Mouse (Mus musculus) MEL (cell line): ENCODE results near the gene Thnsl1. TPM values are rescaled to one million over a fixed set of nuclear protein-coding genes. Genes with fewer than 3 reads are reported as not detected.
A peak's percentile ranks its signal among the peaks of the same experiment; 100 is the strongest.

Experiments
- DNase-seq: peaks from one replicate; pipeline ENCODE4 v3.0.0; 2011; ENCODE audit warnings: low read depth, low spot score
- H3K27ac ChIP-seq: 2 replicates; pipeline ENCODE4 v1.5.1; 2012; ENCODE audit warnings: low read depth, mild to moderate bottlenecking, control low read depth, low read length, moderate library complexity; ENCODE audit not compliant: control insufficient read depth
- H3K27me3 ChIP-seq, 2 experiments: fragments of 150-350 bp in 1 of 2; sonication (generic) in 1 of 2; 2 replicates each; pipeline ENCODE4 v1.6.1; 2012; ENCODE audit warnings: low read length in 2 of 2, mild to moderate bottlenecking in 2 of 2, improper control_type of control experiment in 1 of 2, moderate library complexity in 1 of 2; ENCODE audit not compliant: insufficient read depth in 2 of 2, control insufficient read depth in 1 of 2
- H3K36me3 ChIP-seq, 2 experiments: 2 replicates each; pipeline ENCODE4 v1.6.1; 2012 to 2014; ENCODE audit warnings: low read length in 2 of 2, improper control_type of control experiment in 1 of 2, inconsistent platforms in 1 of 2, mild to moderate bottlenecking in 1 of 2; ENCODE audit not compliant: insufficient read depth in 2 of 2, control insufficient read depth in 1 of 2
- H3K4me1 ChIP-seq, 2 experiments: fragments of 150-350 bp in 1 of 2; sonication (generic) in 1 of 2; 2 replicates each; pipeline ENCODE4 v1.6.1; 2012; ENCODE audit warnings: low read length in 2 of 2, improper control_type of control experiment in 1 of 2, mild to moderate bottlenecking in 1 of 2; ENCODE audit not compliant: insufficient read depth in 2 of 2, control insufficient read depth in 1 of 2
- H3K4me3 ChIP-seq, 2 experiments: fragments of 150-350 bp in 1 of 2; sonication (generic) in 1 of 2; 2 replicates each; pipeline ENCODE4 v1.5.1; 2012; ENCODE audit warnings: low read depth in 2 of 2, low read length in 2 of 2, mild to moderate bottlenecking in 2 of 2, moderate library complexity in 2 of 2, control low read depth in 1 of 2, improper control_type of control experiment in 1 of 2; ENCODE audit not compliant: control insufficient read depth in 1 of 2, insufficient read depth in 1 of 2
- H3K79me2 ChIP-seq: 2 replicates; pipeline ENCODE4 v1.6.1; 2012; ENCODE audit warnings: mild to moderate bottlenecking, low read length, moderate library complexity; ENCODE audit not compliant: control insufficient read depth, poor library complexity, insufficient read depth
- H3K9ac ChIP-seq: 2 replicates; pipeline ENCODE4 v1.6.1; 2012; ENCODE audit warnings: low read depth, mild to moderate bottlenecking, control low read depth, low read length, moderate library complexity; ENCODE audit not compliant: control insufficient read depth, poor library complexity, severe bottlenecking
- H3K9me3 ChIP-seq: fragments of 150-350 bp; sonication (generic); replicated peaks from 2 replicates; pipeline ENCODE4 v1.6.1; 2012; ENCODE audit warnings: mild to moderate bottlenecking, low read length, improper control_type of control experiment, moderate library complexity; ENCODE audit not compliant: insufficient read depth
- BHLHE40 ChIP-seq: IDR thresholded peaks from 2 replicates; pipeline ENCODE4 v1.6.1; 2012; ENCODE audit warnings: low read depth, mild to moderate bottlenecking, inconsistent platforms, low read length, improper control_type of control experiment, borderline replicate concordance
- CHD2 ChIP-seq: IDR thresholded peaks from 2 replicates; pipeline ENCODE4 v1.6.1; 2011; ENCODE audit warnings: low read length, improper control_type of control experiment
- CTCF ChIP-seq, 3 experiments: IDR thresholded peaks in 2 of 3; conservative IDR thresholded peaks in 1 of 3; 2 replicates each; pipeline ENCODE4 v1.5.1; 2011 to 2012; ENCODE audit warnings: low read length in 3 of 3, low read depth in 2 of 3, mild to moderate bottlenecking in 2 of 3, improper control_type of control experiment in 1 of 3, inconsistent platforms in 1 of 3, mixed read lengths in 1 of 3, moderate library complexity in 1 of 3; ENCODE audit not compliant: control insufficient read depth in 1 of 3, insufficient read depth in 1 of 3, poor library complexity in 1 of 3, severe bottlenecking in 1 of 3
- E2F4 ChIP-seq: IDR thresholded peaks from 2 replicates; pipeline ENCODE4 v1.6.1; 2011; ENCODE audit warnings: low read depth, low read length, improper control_type of control experiment, borderline replicate concordance
- EP300 ChIP-seq, 2 experiments: IDR thresholded peaks; 2 replicates each; pipeline ENCODE4 v1.6.1; 2011; ENCODE audit warnings: improper control_type of control experiment in 2 of 2, low read length in 2 of 2, low read depth in 1 of 2, mild to moderate bottlenecking in 1 of 2
- ETS1 ChIP-seq: IDR thresholded peaks from 2 replicates; pipeline ENCODE4 v1.6.1; 2012; ENCODE audit warnings: low read depth, mild to moderate bottlenecking, inconsistent platforms, low read length, improper control_type of control experiment, moderate library complexity
- GATA1 ChIP-seq: IDR thresholded peaks from 2 replicates; pipeline ENCODE4 v1.6.1; 2011; ENCODE audit warnings: low read depth, low read length, improper control_type of control experiment
- HCFC1 ChIP-seq: IDR thresholded peaks from 2 replicates; pipeline ENCODE4 v1.6.1; 2012; ENCODE audit warnings: low read depth, mild to moderate bottlenecking, inconsistent platforms, low read length, improper control_type of control experiment, moderate library complexity
- JUND ChIP-seq: IDR thresholded peaks from 2 replicates; pipeline ENCODE4 v1.6.1; 2011; ENCODE audit warnings: low read depth, mild to moderate bottlenecking, improper control_type of control experiment, low read length
- KAT2A ChIP-seq: conservative IDR thresholded peaks from 2 replicates; pipeline ENCODE4 v1.6.1; 2012; ENCODE audit warnings: low read depth, low read length, improper control_type of control experiment, inconsistent platforms
- MAFK ChIP-seq: IDR thresholded peaks from 2 replicates; pipeline ENCODE4 v1.6.1; 2011; ENCODE audit warnings: low read depth, mild to moderate bottlenecking, low read length, improper control_type of control experiment, borderline replicate concordance
- MAX ChIP-seq: IDR thresholded peaks from 2 replicates; pipeline ENCODE4 v1.6.1; 2011; ENCODE audit warnings: low read length, improper control_type of control experiment
- MEF2A ChIP-seq: IDR thresholded peaks from 2 replicates; pipeline ENCODE4 v1.6.1; 2014; ENCODE audit warnings: low read depth, mild to moderate bottlenecking, inconsistent platforms, low read length, improper control_type of control experiment; ENCODE audit not compliant: poor library complexity, insufficient replicate concordance, severe bottlenecking; ENCODE audit errors: extremely low read depth
- MXI1 ChIP-seq: IDR thresholded peaks from 2 replicates; pipeline ENCODE4 v1.6.1; 2011; ENCODE audit warnings: mild to moderate bottlenecking, low read depth, low read length, improper control_type of control experiment
- MYB ChIP-seq: IDR thresholded peaks from 2 replicates; pipeline ENCODE4 v1.6.1; 2011; ENCODE audit warnings: mild to moderate bottlenecking, low read depth, low read length, improper control_type of control experiment
- MYC ChIP-seq: IDR thresholded peaks from 2 replicates; pipeline ENCODE4 v1.6.1; 2011; ENCODE audit warnings: low read depth, mild to moderate bottlenecking, low read length, improper control_type of control experiment, moderate library complexity
- NELFE ChIP-seq: IDR thresholded peaks from 2 replicates; pipeline ENCODE4 v1.6.1; 2011; ENCODE audit warnings: low read depth, low read length, improper control_type of control experiment
- NRF1 ChIP-seq: IDR thresholded peaks from 2 replicates; pipeline ENCODE4 v1.6.1; 2014; ENCODE audit warnings: low read depth, mild to moderate bottlenecking, inconsistent platforms, low read length, improper control_type of control experiment, moderate library complexity; ENCODE audit not compliant: poor library complexity, insufficient read depth, severe bottlenecking
- POLR2AphosphoS2 ChIP-seq: IDR thresholded peaks from 2 replicates; pipeline ENCODE4 v1.6.1; 2011; ENCODE audit warnings: low read length, improper control_type of control experiment
- POLR2AphosphoS5 ChIP-seq: IDR thresholded peaks from 2 replicates; pipeline ENCODE4 v1.6.1; 2012; ENCODE audit warnings: low read depth, borderline replicate concordance, mild to moderate bottlenecking, inconsistent platforms, low read length, moderate library complexity, mixed read lengths
- RAD21 ChIP-seq: IDR thresholded peaks from 2 replicates; pipeline ENCODE4 v1.6.1; 2011; ENCODE audit warnings: mild to moderate bottlenecking, low read depth, low read length, improper control_type of control experiment
- RCOR1 ChIP-seq: IDR thresholded peaks from 2 replicates; pipeline ENCODE4 v1.6.1; 2012; ENCODE audit warnings: low read depth, mild to moderate bottlenecking, inconsistent platforms, low read length, improper control_type of control experiment
- SIN3A ChIP-seq: IDR thresholded peaks from 2 replicates; pipeline ENCODE4 v1.6.1; 2012; ENCODE audit warnings: low read length, improper control_type of control experiment, inconsistent platforms
- TAL1 ChIP-seq: IDR thresholded peaks from 2 replicates; pipeline ENCODE4 v1.6.1; 2012; ENCODE audit warnings: mild to moderate bottlenecking, inconsistent platforms, low read length, moderate library complexity, mixed read lengths
- TBP ChIP-seq: IDR thresholded peaks from 2 replicates; pipeline ENCODE4 v1.8.0; 2011; ENCODE audit warnings: low read depth, low read length, improper control_type of control experiment
- UBTF ChIP-seq: IDR thresholded peaks from 2 replicates; pipeline ENCODE4 v1.6.1; 2012; ENCODE audit warnings: low read depth, mild to moderate bottlenecking, inconsistent platforms, low read length, improper control_type of control experiment, moderate library complexity, borderline replicate concordance; ENCODE audit not compliant: insufficient read depth
- USF1 ChIP-seq: IDR thresholded peaks from 2 replicates; pipeline ENCODE4 v1.6.1; 2014; ENCODE audit warnings: low read depth, mild to moderate bottlenecking, inconsistent platforms, low read length, improper control_type of control experiment, moderate library complexity
- ZC3H11A ChIP-seq: IDR thresholded peaks from 2 replicates; pipeline ENCODE4 v1.6.1; 2012; ENCODE audit warnings: low read depth, mild to moderate bottlenecking, inconsistent platforms, low read length, improper control_type of control experiment
- ZKSCAN1 ChIP-seq: IDR thresholded peaks from 2 replicates; pipeline ENCODE4 v1.6.1; 2012; ENCODE audit warnings: low read depth, mild to moderate bottlenecking, inconsistent platforms, low read length, improper control_type of control experiment, moderate library complexity
- ZMIZ1 ChIP-seq: IDR thresholded peaks from 2 replicates; pipeline ENCODE4 v1.6.1; 2012; ENCODE audit warnings: low read depth, mild to moderate bottlenecking, inconsistent platforms, low read length, improper control_type of control experiment, moderate library complexity
- polyA plus RNA-seq, 2 experiments: library from polyadenylated mRNA; stranded (reverse) in 1 of 2; unstranded in 1 of 2; fragments of >175 nt in 1 of 2; fragments of >200 nt in 1 of 2; gene quantifications; 2 replicates each; pipeline versions ENCODE4 v1.2.1 to v1.2.4; 2012; ENCODE audit warnings: low replicate concordance in 2 of 2, low read depth in 1 of 2; ENCODE audit not compliant: insufficient read length in 2 of 2, insufficient read depth in 1 of 2, missing spikeins in 1 of 2
- total RNA-seq: library from RNA; depleted of rRNA; stranded (reverse); fragments of 300-350 nt; gene quantifications from 2 replicates; pipeline ENCODE4 v1.2.3, GENCODE M21; 2012

Thnsl1 gene
- total and polyA plus RNA-seq, 3 experiments: 1.0 to 2.6 TPM; not detected in 1

DNA sequence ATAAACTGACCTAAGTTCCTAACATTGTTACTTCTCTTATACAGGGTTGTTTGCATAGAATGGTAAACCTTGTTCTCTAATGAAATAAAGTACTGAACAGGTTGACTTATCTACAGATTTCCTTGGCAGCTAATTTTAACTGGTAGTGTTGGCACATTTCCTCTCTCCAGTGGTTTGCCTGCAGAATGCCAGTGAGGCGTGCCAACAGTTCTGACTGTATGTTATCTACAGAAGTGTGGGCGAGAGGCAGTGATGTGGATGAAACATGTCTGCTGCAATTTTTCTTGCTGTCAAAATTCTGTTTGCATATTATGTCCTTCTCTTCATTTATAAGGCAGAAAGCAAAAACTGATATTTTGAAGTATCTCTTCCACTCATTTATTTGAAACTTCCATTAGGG lies 2.8 kb upstream of the Thnsl1 start:
- Histone ChIP-seq H3K4me1 (peaks cover 5 to 6% of the 10 kb centered on the region in 2 experiments), H3K27me3 (no peaks in the 10 kb centered on the region), H3K36me3 (peaks cover 0 to 12% of the 10 kb centered on the region in 2 experiments; a peak in 2 of 4 replicates), H3K79me2 (no peaks in the 10 kb centered on the region; the same call in 1 of the 2 replicates), H3K9ac (no peak overlapping the region), H3K9me3 (no peaks in the 10 kb centered on the region), H3K4me3 (no peak overlapping the region), H3K27ac (no peak overlapping the region)
- TF ChIP-seq EP300 (IDR thresholded peaks at IDR 0.05; ENCODE audit: low read depth in 1 of 2, low read length in 2 of 2) (peak; percentile 55 to 61), ZKSCAN1 (no peak), E2F4 (no peak), SIN3A (no peak; the same call in 1 of the 2 replicates), MXI1 (no peak), HCFC1 (no peak), POLR2AphosphoS5 (no peak), MAFK (no peak), TBP (no peak), GATA1 (peak; percentile 48), RCOR1 (peak; percentile 53; the same call in 1 of the 2 replicates), UBTF (no peak), MYB (no peak), MEF2A (no peak; the same call in 1 of the 2 replicates), MAX (no peak), ZC3H11A (no peak), MYC (no peak), KAT2A (no peak), POLR2AphosphoS2 (no peak), ETS1 (0 out of 2 replicates have a peak, but pooled peaks have one; percentile 45), NELFE (no peak)
- DNase-seq: peak; percentile 52

DNA sequence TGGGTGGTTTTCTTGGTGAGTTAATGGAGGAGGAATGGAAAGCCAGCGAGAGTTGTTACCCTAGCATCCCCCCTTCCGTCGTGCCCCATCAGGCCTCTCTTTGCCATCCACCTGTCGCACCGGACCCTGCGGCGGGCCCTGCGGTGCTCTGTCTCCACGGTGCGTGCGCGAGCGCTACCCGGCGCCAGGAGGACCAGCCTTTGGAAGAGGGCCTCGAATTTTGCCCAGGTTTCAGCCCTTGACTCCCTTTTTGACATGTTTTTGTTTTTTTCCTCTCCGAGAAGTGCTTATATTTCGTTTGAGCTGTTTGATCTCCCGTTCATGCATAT lies 271 bp downstream of the Thnsl1 start:
- H3K9ac ChIP-seq: peak overlapping the region; percentile 80
- H3K27me3 ChIP-seq: no peaks in the 10 kb centered on the region
- H3K4me3 ChIP-seq: peak overlapping the region; percentile 88 to 89
- no peaks in the 10 kb centered on the region; the same call in 1 of the 2 replicates for H3K79me2 ChIP-seq
- no peaks in the 10 kb centered on the region for H3K9me3 ChIP-seq
- no peak for DNase-seq
- peaks cover 5 to 6% of the 10 kb centered on the region in 2 experiments for H3K4me1 ChIP-seq
- peaks cover 0 to 12% of the 10 kb centered on the region in 2 experiments; a peak in 2 of 4 replicates for H3K36me3 ChIP-seq
- H3K27ac ChIP-seq: peak overlapping the region; percentile 53
- peak in 1 of 3 experiments; percentile 16; a peak in 1 of 6 replicates for TF ChIP-seq CTCF (IDR thresholded peaks at IDR 0.05 in 2 of 3, conservative IDR thresholded peaks at IDR 0.05 in 1 of 3; ENCODE audit: control insufficient read depth in 1 of 3, insufficient read depth in 1 of 3, low read depth in 2 of 3, low read length in 3 of 3, poor library complexity in 1 of 3, severe bottlenecking in 1 of 3)
- no peak for TF ChIP-seq E2F4
- TF ChIP-seq TAL1: no peak
- no peak for TF ChIP-seq MEF2A
- TF ChIP-seq GATA1: no peak
- no peak for TF ChIP-seq ZC3H11A
- no peak for TF ChIP-seq USF1
- peak; percentile 0; the same call in 1 of the 2 replicates for TF ChIP-seq MAX
- TF ChIP-seq ETS1: no peak
- TF ChIP-seq MYC: 0 out of 2 replicates have a peak, but pooled peaks have one; percentile 20
- TF ChIP-seq CHD2: no peak
- TF ChIP-seq TBP: peak; percentile 30; the same call in 1 of the 2 replicates
- TF ChIP-seq ZKSCAN1: no peak
- no peak for TF ChIP-seq MYB
- no peak for TF ChIP-seq NELFE
- no peak for TF ChIP-seq NRF1
- TF ChIP-seq BHLHE40: no peak
- no peak for TF ChIP-seq POLR2AphosphoS2
- TF ChIP-seq JUND: no peak
- no peak for TF ChIP-seq ZMIZ1
- no peak for TF ChIP-seq RAD21
- TF ChIP-seq EP300 (IDR thresholded peaks at IDR 0.05; ENCODE audit: low read depth in 1 of 2, low read length in 2 of 2): no peak
